Mouse (Mus musculus) frontal cortex, postnatal 14 days (tissue): Measurements from ENCODE around the gene Gcc2.
A peak's percentile ranks its signal among the peaks of the same experiment; 100 is the strongest.
"Not testable (repeated sequence)": the region's sequence is repeated elsewhere in the genome, so short reads cannot be mapped to it uniquely, and the experiment has no call there.

Experiments
- DNase-seq, 2 experiments: peaks; one replicate each; pipeline ENCODE4 v3.0.0; 2022; ENCODE audit warnings: low spot score in 2 of 2

The Gcc2 gene

GRCm38 (mm10) chr10:58231779-58232640 lies 23.3 kb upstream of the Gcc2 start:
- peak; percentile 59 to 73 for DNase-seq

- DNase-seq: not testable (repeated sequence)
Measured at GRCm38 (mm10) chr10:58232641-58232969, 22.7 kb upstream of the Gcc2 start, which contains the start of gene Duxf3. Duxf3 (minus strand) TSS chr10:58232675.

GRCm38 (mm10) chr10:58233054-58233739 lies 22.1 kb upstream of the Gcc2 start:
- DNase-seq: not testable (repeated sequence)

GRCm38 (mm10) chr10:58233740-58234121 lies 21.6 kb upstream of the Gcc2 start:
- DNase-seq: not testable (repeated sequence)

- DNase-seq: not testable (repeated sequence)
Measured at GRCm38 (mm10) chr10:58234985-58235384, 20.3 kb upstream of the Gcc2 start.

- no peak for DNase-seq
Measured at GRCm38 (mm10) chr10:58236613-58237012, 18.7 kb upstream of the Gcc2 start, which contains the start of gene Gm4981. Gm4981 (minus strand) TSS chr10:58236701.

- DNase-seq: peak; percentile 43 to 44
Measured at GRCm38 (mm10) chr10:58238984-58239740, 16.1 kb upstream of the Gcc2 start.

GRCm38 (mm10) chr10:58249535-58249934 lies 5.8 kb upstream of the Gcc2 start:
- no peak for DNase-seq

GRCm38 (mm10) chr10:58254635-58255175 lies 592 bp upstream of the Gcc2 start:
- no peak for DNase-seq

- DNase-seq: no peak
Measured at GRCm38 (mm10) chr10:58255954-58256353, 657 bp downstream of the Gcc2 start.

- DNase-seq: no peak
Measured at GRCm38 (mm10) chr10:58258466-58258865, 3.2 kb downstream of the Gcc2 start.

GRCm38 (mm10) chr10:58282238-58282637 lies 26.9 kb downstream of the Gcc2 start:
- no peak for DNase-seq

GRCm38 (mm10) chr10:58290742-58291141 lies 35.4 kb downstream of the Gcc2 start:
- DNase-seq: no peak

- no peak for DNase-seq
Measured at GRCm38 (mm10) chr10:58294246-58294645, 38.9 kb downstream of the Gcc2 start.

GRCm38 (mm10) chr10:58295605-58296004 lies 40.3 kb downstream of the Gcc2 start:
- DNase-seq: no peak

- no peak for DNase-seq
Measured at GRCm38 (mm10) chr10:58304996-58305395, 49.7 kb downstream of the Gcc2 start.

GRCm38 (mm10) chr10:58306897-58307296 lies 51.6 kb downstream of the Gcc2 start:
- DNase-seq: no peak

- DNase-seq: no peak
Measured at GRCm38 (mm10) chr10:58310791-58311190, 55.5 kb downstream of the Gcc2 start.

GRCm38 (mm10) chr10:58312887-58313286 lies 57.6 kb downstream of the Gcc2 start:
- DNase-seq: no peak

- DNase-seq: no peak
Measured at GRCm38 (mm10) chr10:58320881-58321280, 65.6 kb downstream of the Gcc2 start.

GRCm38 (mm10) chr10:58322361-58323027 lies 67.2 kb downstream of the Gcc2 start:
- no peak for DNase-seq
